Mouse (Mus musculus): ENCODE measurements around the gene Foxi3.

Gene Foxi3

GRCm38 (mm10) chr6:70956285-70956912 lies at the start of gene Foxi3:
Gene Foxi3 (plus strand): TSS chr6:70956531.
- DNase-seq = peak; percentile 68 to 77

DNA sequence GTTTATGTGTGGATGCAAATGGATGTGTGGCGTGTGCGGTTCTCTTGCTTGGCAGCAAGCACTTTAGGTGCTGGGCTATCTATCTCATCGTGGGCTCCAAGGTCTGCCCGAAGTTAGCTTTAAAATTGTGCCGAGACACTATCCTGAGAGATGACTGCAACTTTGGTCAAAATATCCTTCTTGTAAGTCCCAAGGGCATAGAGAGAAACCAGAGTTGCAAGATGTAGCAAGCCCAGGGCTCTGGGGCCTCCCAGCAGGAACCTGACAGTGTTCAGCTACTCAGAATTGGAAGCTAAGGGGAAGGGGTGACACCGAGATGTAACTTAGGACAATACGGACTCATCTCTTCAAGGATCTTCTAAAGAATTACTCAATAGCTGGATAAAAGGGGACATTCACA lies 46.8 kb upstream of the Foxi3 start:
- DNase-seq = no peak

GRCm38 (mm10) chr6:70910285-70910684 lies 46.0 kb upstream of the Foxi3 start:
- DNase-seq = no peak

DNA sequence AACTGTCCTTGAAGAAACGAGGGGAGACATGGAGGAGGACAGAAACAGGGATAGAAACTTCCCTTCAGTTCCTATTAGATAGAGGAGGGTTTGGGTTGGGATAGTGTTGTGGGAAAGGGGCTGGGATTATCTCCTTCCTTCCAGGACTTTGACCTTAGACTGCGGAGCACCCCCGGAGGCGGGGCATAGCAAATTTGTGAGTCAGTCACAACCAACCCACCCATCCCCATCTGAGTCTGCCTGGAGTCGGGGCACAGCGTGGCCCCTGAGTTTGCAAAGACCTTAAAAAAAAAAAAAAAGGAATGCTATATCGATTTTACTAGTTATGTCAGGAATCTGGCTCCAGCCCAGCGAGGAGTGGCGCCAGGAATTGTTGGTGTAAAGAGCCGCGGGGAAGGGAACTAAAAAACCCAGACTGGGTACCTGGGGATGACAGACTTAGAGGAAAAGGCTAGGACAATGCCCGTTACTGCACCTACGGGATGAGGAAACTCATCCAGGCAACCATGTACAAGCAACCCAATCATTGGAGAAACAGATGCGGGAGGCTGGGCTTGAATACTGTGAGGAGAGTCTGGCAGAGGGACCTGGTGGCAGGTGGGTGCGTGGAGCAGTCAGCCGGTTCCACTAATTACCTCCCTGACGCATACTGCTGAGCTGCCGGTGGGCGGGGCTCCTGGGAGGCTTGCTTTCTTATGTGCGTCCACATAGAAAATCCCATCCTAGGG lies 44.5 kb upstream of the Foxi3 start:
- peak; percentile 6 to 22 for DNase-seq

DNA sequence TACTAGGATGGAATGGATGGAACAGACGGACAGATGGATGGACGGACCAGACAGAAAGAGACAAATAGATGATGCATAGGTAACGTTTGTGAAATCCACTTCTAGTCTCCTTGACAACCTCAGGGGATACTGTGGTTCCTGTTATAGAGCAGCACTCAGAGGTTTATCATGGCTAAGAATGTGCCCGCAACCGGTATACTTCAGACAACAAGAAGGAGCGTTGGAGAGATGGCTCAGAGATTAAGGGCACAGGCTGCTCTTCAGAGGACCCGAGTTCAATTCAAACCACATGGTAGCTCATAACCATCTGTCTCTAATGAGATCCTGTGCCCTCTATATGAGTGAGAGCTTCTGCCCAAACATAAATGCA lies 44.0 kb upstream of the Foxi3 start:
- no peak for DNase-seq

DNA sequence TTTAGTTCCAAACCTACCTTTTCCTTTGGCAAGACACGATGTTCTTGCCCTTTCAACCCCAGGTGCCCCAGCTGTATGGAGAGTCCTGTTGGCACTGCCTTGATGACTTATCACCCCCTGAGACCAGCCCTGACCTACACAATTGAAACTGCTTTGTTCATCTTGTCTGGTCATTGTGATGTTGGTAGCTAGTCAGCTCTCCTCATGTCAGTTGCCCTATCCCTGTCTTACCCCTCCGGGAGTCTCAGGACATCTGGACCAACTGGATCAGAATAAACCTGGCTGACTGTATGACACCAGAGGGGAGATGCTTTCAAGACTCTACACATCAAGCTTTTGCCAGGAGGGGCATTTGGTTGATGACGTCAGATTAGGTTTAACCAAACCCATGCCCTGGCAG lies 37.5 kb upstream of the Foxi3 start, which contains the start of gene Tex37:
TSS of gene Tex37 (minus strand) at position 101 of the 400 bp plus-strand sequence.
- DNase-seq = no peak

GRCm38 (mm10) chr6:70921274-70922074 lies 34.9 kb upstream of the Foxi3 start:
- peak; percentile 19 to 65 for DNase-seq

GRCm38 (mm10) chr6:70931801-70932200 lies 24.5 kb upstream of the Foxi3 start:
- DNase-seq = no peak

DNA sequence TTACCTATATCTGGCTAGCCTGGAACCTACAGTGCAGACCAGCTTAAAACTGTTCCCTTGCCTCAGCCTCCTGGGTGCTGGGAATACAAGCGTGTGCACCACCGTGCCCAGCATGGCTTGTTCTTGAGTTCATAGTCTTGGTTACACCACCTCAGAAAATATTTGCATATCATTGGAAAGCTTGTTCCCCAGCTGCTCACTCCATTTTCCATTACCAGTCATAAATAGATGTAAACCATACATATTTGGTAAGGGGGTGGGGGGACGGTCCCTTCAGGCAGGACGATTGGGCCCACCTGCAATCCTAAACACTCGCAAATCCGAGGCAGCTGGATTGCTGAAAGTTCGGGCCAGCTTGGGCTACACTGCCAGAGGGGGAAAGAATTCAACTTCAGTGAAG lies 3.1 kb upstream of the Foxi3 start:
- no peak for DNase-seq

DNA sequence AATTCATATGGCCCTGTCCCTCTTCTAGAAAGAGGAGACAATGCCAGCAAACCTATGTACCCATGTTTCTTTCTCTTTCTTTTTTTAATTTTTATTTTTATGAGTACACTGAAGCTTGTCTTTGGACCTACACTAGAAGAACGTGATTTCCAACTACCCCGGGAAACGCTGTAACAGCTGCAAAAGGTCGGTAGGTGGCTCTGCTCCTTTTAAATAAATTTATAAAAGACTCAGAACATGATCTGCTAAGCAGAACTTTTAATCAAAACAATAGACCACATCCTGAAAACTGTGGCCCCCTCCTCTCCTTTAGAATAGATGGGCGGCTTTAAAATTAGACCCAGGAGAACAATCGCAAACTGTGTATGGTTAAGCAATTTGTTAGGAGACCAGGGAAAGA lies 2.3 kb upstream of the Foxi3 start:
- peak; percentile 25 to 51 for DNase-seq

DNA sequence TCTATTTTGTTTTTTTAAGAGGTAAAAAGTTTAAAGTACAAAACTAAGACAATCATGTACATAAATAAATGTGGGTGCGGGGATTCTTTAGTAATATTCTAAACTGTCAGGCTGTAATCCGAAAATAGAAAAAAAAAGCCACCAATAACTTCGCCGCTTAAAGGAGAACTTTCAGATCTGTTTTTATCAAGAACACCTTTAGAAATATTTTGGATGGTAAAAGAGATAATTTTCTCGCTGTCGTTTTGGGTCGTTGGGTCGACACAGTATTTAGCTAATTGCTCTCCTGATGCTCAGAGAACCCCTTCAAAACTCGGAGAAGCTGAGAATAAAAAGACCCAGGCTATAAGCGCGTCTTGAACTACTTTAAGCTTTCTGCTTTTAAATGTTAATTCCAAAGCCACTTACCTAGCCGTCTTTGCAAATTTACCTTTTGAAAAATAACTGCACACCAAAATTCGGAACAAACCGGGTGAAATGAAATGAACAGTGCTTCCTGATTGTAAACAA lies 985 bp upstream of the Foxi3 start:
- DNase-seq = no peak

- no peak for DNase-seq
Observed at GRCm38 (mm10) chr6:70955841-70956240, 490 bp upstream of the Foxi3 start.

- DNase-seq = peak in 1 of 2 experiments; percentile 15
Observed at GRCm38 (mm10) chr6:70956936-70957335, 605 bp downstream of the Foxi3 start.

DNA sequence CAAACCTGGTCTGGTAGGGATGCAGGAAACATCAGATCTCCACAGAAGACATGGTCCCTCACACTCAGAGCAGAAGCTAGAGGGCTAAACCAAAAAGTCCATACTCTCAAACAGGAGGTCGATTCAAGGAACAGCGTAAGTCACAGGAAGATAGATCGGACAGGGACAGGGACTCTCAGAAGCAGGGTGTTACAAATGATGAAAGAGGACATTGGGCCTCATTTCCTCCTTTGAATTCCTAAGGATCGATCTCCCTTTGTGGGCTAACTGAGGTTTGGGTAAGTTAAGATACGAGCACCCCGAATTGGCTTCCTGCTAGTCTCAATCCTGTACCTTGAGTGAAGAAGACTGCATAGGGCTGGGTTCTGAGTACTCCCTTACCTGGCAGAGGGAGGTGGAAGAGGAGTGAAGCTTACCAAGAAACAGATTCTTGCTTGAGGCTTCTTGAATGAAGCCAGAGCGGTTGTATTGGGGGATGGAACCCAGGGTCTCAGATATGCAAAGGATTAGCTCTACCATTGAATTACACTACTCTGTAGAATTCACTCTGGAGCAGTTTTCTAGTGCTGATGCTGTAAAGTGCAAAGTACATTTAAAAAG lies 1.1 kb downstream of the Foxi3 start:
- DNase-seq = no peak

DNA sequence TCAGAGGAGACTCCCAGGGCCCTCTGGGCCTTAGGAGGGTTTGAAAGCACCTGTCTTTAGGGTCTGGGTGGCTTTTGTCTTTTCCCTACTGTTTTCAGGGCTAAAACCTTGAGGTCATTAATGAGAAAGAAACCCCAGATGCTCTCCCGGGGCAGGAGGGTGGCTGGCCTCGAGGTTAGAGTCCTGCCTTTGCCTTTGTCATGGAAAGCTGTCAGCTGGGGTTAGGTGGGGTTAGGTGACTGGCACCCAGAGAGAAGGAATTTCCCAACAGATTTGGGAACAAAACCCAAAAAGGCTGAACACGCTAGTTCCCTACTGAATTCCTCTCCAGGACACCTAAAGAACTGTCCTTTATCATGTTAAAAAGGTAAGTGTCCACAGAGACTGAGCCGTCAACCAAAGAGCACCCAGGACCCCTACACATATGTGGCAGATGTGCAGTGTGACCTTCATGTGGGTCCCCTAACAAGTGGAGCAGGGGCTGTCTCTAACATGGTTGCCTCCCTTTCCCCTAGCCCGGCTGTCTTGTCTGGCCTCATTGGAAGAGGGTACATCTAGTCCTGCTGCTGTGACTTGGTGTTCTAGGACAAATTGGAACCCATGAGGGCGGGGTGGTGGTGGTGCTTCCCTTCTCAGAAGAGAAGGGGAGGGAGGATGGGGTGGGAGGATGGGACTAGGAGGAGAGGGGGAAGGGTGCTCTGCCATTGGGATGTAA lies 7.9 kb downstream of the Foxi3 start:
- DNase-seq = no peak

DNA sequence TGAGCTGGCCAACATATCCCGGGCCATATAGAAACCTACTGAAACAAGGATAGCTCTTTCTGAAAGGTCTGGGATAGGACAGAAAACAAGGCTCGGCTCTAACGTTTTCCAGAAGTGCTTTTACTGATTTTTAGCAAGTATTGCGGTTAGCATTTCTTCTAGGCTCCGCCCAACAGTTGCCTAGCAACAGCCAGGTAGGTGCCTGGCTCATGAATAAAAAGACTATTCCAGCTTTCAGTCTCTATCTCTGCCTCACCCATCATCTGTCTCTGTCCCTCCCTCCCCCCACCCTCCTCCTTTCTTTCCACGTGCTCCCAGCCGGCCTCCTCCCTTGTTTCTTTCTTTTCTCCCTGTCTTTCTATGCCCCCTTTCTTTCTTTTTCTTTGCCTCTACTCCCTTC lies 9.4 kb downstream of the Foxi3 start:
- no peak for DNase-seq

DNA sequence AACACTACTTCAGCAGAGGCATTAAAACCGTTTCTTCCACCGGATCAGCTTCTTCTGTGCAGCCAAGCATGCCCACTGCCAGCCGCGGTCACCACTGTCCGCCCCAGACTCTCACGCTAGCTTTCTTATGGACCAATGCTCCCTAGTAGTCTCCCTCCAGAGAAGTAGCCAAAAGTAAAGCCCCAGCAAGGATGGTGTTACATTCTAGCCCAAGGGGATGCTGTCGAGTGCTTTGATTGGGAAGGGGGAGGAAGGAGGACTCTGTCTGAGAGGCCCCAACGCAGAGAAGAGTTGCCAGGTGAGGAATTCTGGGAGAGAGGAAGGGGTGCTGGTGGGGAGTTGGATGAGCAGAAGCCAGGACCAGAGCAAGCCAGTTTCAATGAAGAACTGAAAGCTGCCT lies 11.1 kb downstream of the Foxi3 start:
- DNase-seq = peak in 1 of 2 experiments; percentile 32

GRCm38 (mm10) chr6:70968291-70968690 lies 12.0 kb downstream of the Foxi3 start:
- no peak for DNase-seq

GRCm38 (mm10) chr6:70973066-70973465 lies 16.7 kb downstream of the Foxi3 start:
- DNase-seq = no peak

DNA sequence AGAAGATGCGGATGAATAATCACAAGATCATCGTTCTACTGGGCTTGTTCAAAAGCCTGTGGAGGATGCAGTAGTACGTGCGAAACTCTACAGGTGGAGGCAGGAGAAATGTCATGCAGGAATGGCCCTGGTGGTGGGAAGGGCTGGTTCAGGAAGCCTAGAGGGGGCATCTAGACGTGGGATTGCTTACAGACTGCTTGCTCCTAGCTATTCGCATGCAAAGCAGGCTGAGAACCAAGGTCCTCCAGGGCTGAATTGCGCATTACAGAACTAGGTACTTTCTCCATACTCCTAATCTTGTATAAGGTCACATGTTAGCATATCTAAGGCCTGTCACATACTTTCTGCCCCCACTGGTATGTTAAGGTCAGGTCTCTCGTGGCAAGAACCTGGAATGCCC lies 24.7 kb downstream of the Foxi3 start:
- DNase-seq = no peak

DNA sequence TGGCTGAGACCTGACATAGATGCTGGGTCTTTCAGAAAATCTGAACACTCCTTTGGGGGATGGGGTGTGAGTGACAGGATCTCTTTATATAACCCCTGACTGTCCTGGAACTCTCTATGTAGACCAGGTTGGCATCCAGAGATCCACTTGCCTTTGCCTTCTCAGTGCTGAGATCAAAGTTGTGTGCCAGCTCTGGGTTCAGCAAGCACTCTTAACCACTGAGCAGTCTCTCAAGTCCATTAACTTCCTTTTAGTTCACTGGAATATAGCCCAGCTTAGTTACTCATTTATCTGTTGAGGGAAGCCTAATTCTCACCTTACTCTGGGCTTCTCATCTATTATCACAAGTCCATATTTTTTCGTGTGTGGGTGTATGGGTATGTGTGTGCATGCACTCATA lies 26.1 kb downstream of the Foxi3 start:
- DNase-seq = peak; percentile 30 to 65

- no peak for DNase-seq
Observed at GRCm38 (mm10) chr6:70986683-70987082, 30.4 kb downstream of the Foxi3 start.

All from kidney, postnatal 36 days (tissue).